Mouse (Mus musculus): ENCODE data around the gene Fam221a. TPM values are rescaled to one million over a fixed set of nuclear protein-coding genes. Genes with fewer than 3 reads are reported as not detected.

Gene Fam221a
- polyA plus RNA-seq, 1 experiment from 2014 or later, result 20.5 TPM

- Histone ChIP-seq H3K4me1 (ENCODE audit: insufficient read depth, low read depth, low read length) (no peaks in the 10 kb centered on the region), H3K4me3 (ENCODE audit: low read depth, low read length) (no peak overlapping the region), H3K9me3 (ENCODE audit: low read length) (no peaks in the 10 kb centered on the region), H3K27me3 (replicated peaks; ENCODE audit: insufficient read depth, low read length) (no peaks in the 10 kb centered on the region), H3K9ac (replicated peaks; ENCODE audit: low read depth) (no peak overlapping the region), H3K36me3 (ENCODE audit: insufficient read depth, low read length) (no peaks in the 10 kb centered on the region), H3K4me2 (replicated peaks; ENCODE audit: low read depth, low read length) (no peak overlapping the region), H3K27ac (ENCODE audit: low read length) (no peak overlapping the region)
- TF ChIP-seq EP300 (IDR thresholded peaks at IDR 0.05) (no peak), CTCF (IDR thresholded peaks at IDR 0.05) (no peak)
- no peak for DNase-seq (ENCODE audit: low spot score)
- ATAC-seq, result no peak
- 41% methylated on average over 9 of the region's 9 CpGs for WGBS
These were observed 29.0 kb upstream of the Fam221a start for GRCm38 (mm10) chr6:49338566-49338965.

- Histone ChIP-seq H3K4me1 (ENCODE audit: insufficient read depth, low read depth, low read length) (no peaks in the 10 kb centered on the region), H3K27me3 (replicated peaks; ENCODE audit: insufficient read depth, low read length) (no peaks in the 10 kb centered on the region), H3K9ac (replicated peaks; ENCODE audit: low read depth) (no peak overlapping the region), H3K36me3 (ENCODE audit: insufficient read depth, low read length) (no peaks in the 10 kb centered on the region), H3K9me3 (ENCODE audit: low read length) (no peaks in the 10 kb centered on the region), H3K4me2 (replicated peaks; ENCODE audit: low read depth, low read length) (no peak overlapping the region), H3K4me3 (ENCODE audit: low read depth, low read length) (no peak overlapping the region), H3K27ac (ENCODE audit: low read length) (no peak overlapping the region)
- DNase-seq (ENCODE audit: low spot score), result no peak
- TF ChIP-seq CTCF (IDR thresholded peaks at IDR 0.05) (no peak), EP300 (IDR thresholded peaks at IDR 0.05) (no peak)
- no peak for ATAC-seq
- 50% methylated on average over 6 of the region's 6 CpGs for WGBS
These were observed 28.4 kb upstream of the Fam221a start for GRCm38 (mm10) chr6:49339145-49339544.

- WGBS, result 76% methylated on average over 14 of the region's 14 CpGs
- no peak overlapping the region for H3K4me3 ChIP-seq (ENCODE audit: low read depth, low read length)
- H3K9ac ChIP-seq (replicated peaks; ENCODE audit: low read depth), result no peak overlapping the region
- H3K27ac ChIP-seq (ENCODE audit: low read length), result no peak overlapping the region
- no peaks in the 10 kb centered on the region for H3K36me3 ChIP-seq (ENCODE audit: insufficient read depth, low read length)
- ATAC-seq (no peak), DNase-seq (ENCODE audit: low spot score) (no peak)
- H3K27me3 ChIP-seq (replicated peaks; ENCODE audit: insufficient read depth, low read length), result no peaks in the 10 kb centered on the region
- no peak overlapping the region for H3K4me2 ChIP-seq (replicated peaks; ENCODE audit: low read depth, low read length)
- no peaks in the 10 kb centered on the region for H3K9me3 ChIP-seq (ENCODE audit: low read length)
- TF ChIP-seq CTCF (IDR thresholded peaks at IDR 0.05) (no peak), EP300 (IDR thresholded peaks at IDR 0.05) (no peak)
- no peaks in the 10 kb centered on the region for H3K4me1 ChIP-seq (ENCODE audit: insufficient read depth, low read depth, low read length)
These were observed 23.6 kb upstream of the Fam221a start for GRCm38 (mm10) chr6:49343737-49344469.

- H3K27ac ChIP-seq (ENCODE audit: low read length), result no peak overlapping the region
- no peak overlapping the region for H3K4me3 ChIP-seq (ENCODE audit: low read depth, low read length)
- TF ChIP-seq EP300 (IDR thresholded peaks at IDR 0.05) (peak; percentile 73), CTCF (IDR thresholded peaks at IDR 0.05) (no peak)
- 46% methylated on average over 7 of the region's 7 CpGs for WGBS
- H3K4me1 ChIP-seq (ENCODE audit: insufficient read depth, low read depth, low read length), result no peaks in the 10 kb centered on the region
- no peaks in the 10 kb centered on the region for H3K36me3 ChIP-seq (ENCODE audit: insufficient read depth, low read length)
- H3K27me3 ChIP-seq (replicated peaks; ENCODE audit: insufficient read depth, low read length), result no peaks in the 10 kb centered on the region
- ATAC-seq, result peak; percentile 70
- H3K9me3 ChIP-seq (ENCODE audit: low read length), result no peaks in the 10 kb centered on the region
- no peak overlapping the region for H3K4me2 ChIP-seq (replicated peaks; ENCODE audit: low read depth, low read length)
- peak; percentile 65 for DNase-seq (ENCODE audit: low spot score)
- no peak overlapping the region for H3K9ac ChIP-seq (replicated peaks; ENCODE audit: low read depth)
These were observed 17.7 kb upstream of the Fam221a start for GRCm38 (mm10) chr6:49349826-49350225.

- Histone ChIP-seq H3K9ac (replicated peaks; ENCODE audit: low read depth) (no peak overlapping the region), H3K36me3 (ENCODE audit: insufficient read depth, low read length) (no peaks in the 10 kb centered on the region), H3K27me3 (replicated peaks; ENCODE audit: insufficient read depth, low read length) (no peaks in the 10 kb centered on the region), H3K4me2 (replicated peaks; ENCODE audit: low read depth, low read length) (no peak overlapping the region), H3K27ac (ENCODE audit: low read length) (no peak overlapping the region), H3K4me1 (ENCODE audit: insufficient read depth, low read depth, low read length) (no peaks in the 10 kb centered on the region), H3K4me3 (ENCODE audit: low read depth, low read length) (no peak overlapping the region), H3K9me3 (ENCODE audit: low read length) (no peaks in the 10 kb centered on the region)
- TF ChIP-seq CTCF (IDR thresholded peaks at IDR 0.05) (no peak), EP300 (IDR thresholded peaks at IDR 0.05) (no peak)
- no peak for DNase-seq (ENCODE audit: low spot score)
- ATAC-seq, result no peak
- 65% methylated on average over 3 of the region's 3 CpGs for WGBS
These were observed 12.9 kb upstream of the Fam221a start for GRCm38 (mm10) chr6:49354613-49355012.

- Histone ChIP-seq H3K36me3 (ENCODE audit: insufficient read depth, low read length) (no peaks in the 10 kb centered on the region), H3K9ac (replicated peaks; ENCODE audit: low read depth) (no peak overlapping the region), H3K4me2 (replicated peaks; ENCODE audit: low read depth, low read length) (no peak overlapping the region), H3K9me3 (ENCODE audit: low read length) (no peaks in the 10 kb centered on the region), H3K4me3 (ENCODE audit: low read depth, low read length) (no peak overlapping the region), H3K27ac (ENCODE audit: low read length) (no peak overlapping the region), H3K4me1 (ENCODE audit: insufficient read depth, low read depth, low read length) (no peaks in the 10 kb centered on the region), H3K27me3 (replicated peaks; ENCODE audit: insufficient read depth, low read length) (no peaks in the 10 kb centered on the region)
- no peak for DNase-seq (ENCODE audit: low spot score)
- no peak for TF ChIP-seq EP300 (IDR thresholded peaks at IDR 0.05)
- TF ChIP-seq CTCF (IDR thresholded peaks at IDR 0.05), result peak; percentile 52
- ATAC-seq, result no peak
- 71% methylated on average over 4 of the region's 4 CpGs for WGBS
These were observed 12.4 kb upstream of the Fam221a start for GRCm38 (mm10) chr6:49355171-49355570.

All from lung, postnatal 0 days (tissue).